Mouse (Mus musculus): ENCODE data around the gene Sbp. TPM values are rescaled to one million over a fixed set of nuclear protein-coding genes. Genes with fewer than 3 reads are reported as not detected.

The Sbp gene
- polyA plus RNA-seq, 1 experiment from 2014 or later: not detected

DNA sequence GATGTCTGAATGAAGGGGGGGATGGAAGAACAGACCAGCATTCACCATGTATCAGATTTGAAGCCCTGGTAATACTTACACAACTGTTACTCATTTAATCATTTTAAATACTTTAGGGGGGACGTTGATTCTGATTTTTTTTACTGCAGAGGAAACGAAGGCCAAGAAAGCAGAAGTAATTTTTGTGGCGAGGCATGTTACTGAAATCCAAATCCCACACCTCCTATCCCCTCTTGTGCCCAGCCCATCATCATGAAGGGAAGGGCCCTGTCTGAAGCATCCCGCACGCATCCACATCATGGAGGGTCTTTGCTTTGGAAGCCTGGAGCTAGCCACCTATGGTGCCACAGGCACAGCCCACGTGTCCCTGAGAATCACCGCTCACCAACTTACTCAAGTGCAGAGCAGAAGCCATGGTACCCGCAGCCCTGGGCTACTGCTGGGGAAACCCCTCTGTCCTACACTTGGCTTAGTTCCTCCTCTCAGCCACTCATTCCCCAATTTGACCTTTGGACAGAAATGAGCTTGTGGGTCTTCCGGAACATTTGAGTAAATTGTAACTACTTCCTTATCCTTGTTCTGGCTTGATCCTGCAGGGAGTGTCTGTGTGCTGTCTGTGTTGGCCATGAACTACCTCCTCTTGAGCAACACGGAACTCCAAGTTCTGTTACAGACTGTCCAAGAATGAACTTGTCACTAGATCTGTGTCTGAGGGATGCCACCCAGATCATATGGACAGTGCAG is 25.4 kb downstream of the Sbp start:
- Histone ChIP-seq H3K9me3 (no peaks in the 10 kb centered on the region), H3K9ac (replicated peaks) (no peak overlapping the region), H3K4me2 (replicated peaks) (no peak overlapping the region), H3K27me3 (no peaks in the 10 kb centered on the region), H3K36me3 (no peaks in the 10 kb centered on the region), H3K4me1 (no peaks in the 10 kb centered on the region), H3K4me3 (no peak overlapping the region), H3K27ac (replicated peaks) (no peak overlapping the region)
- ATAC-seq (replicated peaks): no peak
- WGBS: 89% methylated on average over 10 of the region's 10 CpGs

GRCm38 (mm10) chr17:23968780-23969179 is 27.3 kb downstream of the Sbp start:
- Histone ChIP-seq H3K4me3 (no peak overlapping the region), H3K4me1 (no peaks in the 10 kb centered on the region), H3K27me3 (no peaks in the 10 kb centered on the region), H3K9me3 (no peaks in the 10 kb centered on the region), H3K4me2 (replicated peaks) (no peak overlapping the region), H3K36me3 (no peaks in the 10 kb centered on the region), H3K9ac (replicated peaks) (no peak overlapping the region), H3K27ac (replicated peaks) (no peak overlapping the region)
- ATAC-seq (replicated peaks): no peak
- 46% methylated on average over 2 of the region's 2 CpGs for WGBS

GRCm38 (mm10) chr17:23969231-23969630 is 27.8 kb downstream of the Sbp start:
- no peak overlapping the region for H3K27ac ChIP-seq (replicated peaks)
- H3K4me2 ChIP-seq (replicated peaks): no peak overlapping the region
- WGBS: 0% methylated on average over 1 of the region's 1 CpGs
- no peaks in the 10 kb centered on the region for H3K36me3 ChIP-seq
- H3K4me1 ChIP-seq: no peaks in the 10 kb centered on the region
- H3K4me3 ChIP-seq: no peak overlapping the region
- ATAC-seq (replicated peaks): no peak
- H3K9me3 ChIP-seq: no peaks in the 10 kb centered on the region
- H3K9ac ChIP-seq (replicated peaks): no peak overlapping the region
- no peaks in the 10 kb centered on the region for H3K27me3 ChIP-seq

GRCm38 (mm10) chr17:23971315-23971714 is 29.8 kb downstream of the Sbp start:
- H3K27ac ChIP-seq (replicated peaks): no peak overlapping the region
- no peaks in the 10 kb centered on the region for H3K27me3 ChIP-seq
- no peaks in the 10 kb centered on the region for H3K36me3 ChIP-seq
- 84% methylated on average over 9 of the region's 9 CpGs for WGBS
- H3K4me3 ChIP-seq: no peak overlapping the region
- H3K9ac ChIP-seq (replicated peaks): no peak overlapping the region
- no peaks in the 10 kb centered on the region for H3K9me3 ChIP-seq
- no peak for ATAC-seq (replicated peaks)
- H3K4me2 ChIP-seq (replicated peaks): no peak overlapping the region
- H3K4me1 ChIP-seq: no peaks in the 10 kb centered on the region

GRCm38 (mm10) chr17:23976665-23977064 is 35.2 kb downstream of the Sbp start:
- Histone ChIP-seq H3K4me1 (no peaks in the 10 kb centered on the region), H3K27me3 (no peaks in the 10 kb centered on the region), H3K4me3 (no peak overlapping the region), H3K9me3 (no peaks in the 10 kb centered on the region), H3K36me3 (no peaks in the 10 kb centered on the region), H3K27ac (replicated peaks) (no peak overlapping the region), H3K4me2 (replicated peaks) (no peak overlapping the region), H3K9ac (replicated peaks) (no peak overlapping the region)
- no peak for ATAC-seq (replicated peaks)
- 79% methylated on average over 4 of the region's 4 CpGs for WGBS

- WGBS: 81% methylated on average over 3 of the region's 3 CpGs
- no peak for ATAC-seq (replicated peaks)
- no peak overlapping the region for H3K27ac ChIP-seq (replicated peaks)
Measured at GRCm38 (mm10) chr17:23979471-23979870, 38.0 kb downstream of the Sbp start.

DNA sequence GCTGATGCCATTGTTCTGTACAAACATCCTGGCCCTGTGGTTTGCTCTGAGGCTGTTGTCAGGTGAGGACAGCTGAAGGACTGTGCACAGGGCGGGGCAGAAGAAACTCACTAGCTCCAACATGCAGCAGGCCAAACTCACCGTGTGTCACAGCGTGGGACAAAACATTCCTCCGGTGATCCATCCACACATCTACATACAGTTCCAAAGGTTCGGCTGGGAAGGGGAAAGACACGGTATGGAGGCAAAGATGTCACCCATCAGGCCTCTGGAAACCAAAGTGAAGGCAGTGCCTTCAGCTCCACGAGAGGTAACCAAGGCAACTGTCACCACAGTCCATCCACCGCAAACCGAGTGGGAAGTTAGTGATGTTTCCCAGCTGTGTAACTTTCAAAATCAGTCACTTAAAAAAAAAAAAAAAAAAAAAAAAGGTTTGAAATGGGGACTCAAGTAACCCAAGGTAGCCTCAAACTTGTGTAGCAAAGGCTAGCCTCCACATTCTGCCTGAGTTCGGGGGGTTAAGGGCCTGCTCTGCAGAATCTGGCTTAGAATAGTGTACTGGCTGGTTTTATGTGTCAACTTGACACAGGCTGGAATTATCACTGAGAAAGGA is 38.9 kb downstream of the Sbp start, which contains the start of gene Prss30:
Gene Prss30 (minus strand): TSS at position 270 of the 613 bp plus-strand sequence.
- no peak within 1 kb of the TSS for H3K9ac ChIP-seq (replicated peaks)
- no peaks in the 10 kb centered on the region for H3K4me1 ChIP-seq
- WGBS: 84% methylated on average over 10 of the region's 10 CpGs
- H3K9me3 ChIP-seq: no peaks in the 10 kb centered on the region
- no peaks in the 10 kb centered on the region for H3K36me3 ChIP-seq
- H3K4me2 ChIP-seq (replicated peaks): no peak within 1 kb of the TSS
- ATAC-seq (replicated peaks): no peak
- no peaks in the 10 kb centered on the region for H3K27me3 ChIP-seq
- no peak within 1 kb of the TSS for H3K4me3 ChIP-seq
- no peak within 1 kb of the TSS for H3K27ac ChIP-seq (replicated peaks)

More at GRCm38 (mm10) chr17:23979471-23979870, 38.0 kb downstream of the Sbp start:
- Histone ChIP-seq H3K4me3 (no peak overlapping the region), H3K27me3 (no peaks in the 10 kb centered on the region), H3K9ac (replicated peaks) (no peak overlapping the region), H3K9me3 (no peaks in the 10 kb centered on the region), H3K36me3 (no peaks in the 10 kb centered on the region), H3K4me2 (replicated peaks) (no peak overlapping the region), H3K4me1 (no peaks in the 10 kb centered on the region)

DNA sequence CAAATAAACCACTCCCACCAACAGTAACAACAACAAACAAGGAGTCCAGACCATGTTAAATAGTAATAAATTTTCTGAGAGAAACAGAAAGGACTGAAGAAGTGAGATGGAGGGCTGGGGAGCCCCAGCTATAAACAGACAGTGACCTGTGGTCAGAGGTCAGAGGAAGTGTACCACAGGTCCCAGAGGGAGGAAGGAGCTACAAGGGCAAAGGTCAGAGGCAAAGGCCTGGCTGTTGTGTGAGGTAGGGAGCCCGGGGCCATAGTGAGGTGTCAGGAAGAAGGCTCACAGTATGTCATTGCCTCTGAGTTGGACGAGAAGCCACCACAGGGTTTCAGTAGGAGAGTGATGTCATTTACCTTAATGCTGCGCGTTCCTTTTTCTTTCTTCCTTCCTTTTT is 41.4 kb downstream of the Sbp start:
- 68% methylated on average over 4 of the region's 4 CpGs for WGBS
- no peaks in the 10 kb centered on the region for H3K27me3 ChIP-seq
- ATAC-seq (replicated peaks): no peak

DNA sequence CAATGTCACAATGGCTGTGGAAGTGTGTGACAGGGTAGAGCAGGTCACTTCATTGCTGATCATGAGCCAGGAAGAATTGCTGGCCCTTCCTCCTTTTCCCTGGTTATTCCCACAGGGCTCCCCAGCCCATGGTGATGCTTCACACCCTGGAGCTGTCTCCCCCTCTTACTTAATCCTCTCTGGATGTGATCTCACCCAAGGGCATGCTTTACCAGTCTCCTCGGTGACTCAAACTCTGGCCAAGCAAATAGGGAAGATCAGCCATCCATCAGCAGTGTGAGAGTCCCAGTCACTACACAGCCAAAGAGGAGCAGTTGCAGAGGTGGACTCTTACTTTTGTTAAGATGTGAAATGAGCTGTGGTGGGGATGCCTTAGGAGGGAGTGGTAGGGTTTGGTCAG is 43.5 kb downstream of the Sbp start:
- H3K4me2 ChIP-seq (replicated peaks): no peak overlapping the region
- no peak overlapping the region for H3K27ac ChIP-seq (replicated peaks)
- H3K27me3 ChIP-seq: no peaks in the 10 kb centered on the region
- ATAC-seq (replicated peaks): no peak
- H3K36me3 ChIP-seq: no peaks in the 10 kb centered on the region
- H3K9me3 ChIP-seq: no peaks in the 10 kb centered on the region
- H3K4me3 ChIP-seq: no peak overlapping the region
- H3K4me1 ChIP-seq: no peaks in the 10 kb centered on the region
- WGBS: 92% methylated on average over 1 of the region's 1 CpGs
- no peak overlapping the region for H3K9ac ChIP-seq (replicated peaks)

More for the DNA sequence above, 41.4 kb downstream of the Sbp start:
- Histone ChIP-seq H3K9me3 (no peaks in the 10 kb centered on the region), H3K36me3 (no peaks in the 10 kb centered on the region), H3K4me2 (replicated peaks) (no peak overlapping the region), H3K27ac (replicated peaks) (no peak overlapping the region), H3K4me1 (no peaks in the 10 kb centered on the region), H3K4me3 (no peak overlapping the region), H3K9ac (replicated peaks) (no peak overlapping the region)

DNA sequence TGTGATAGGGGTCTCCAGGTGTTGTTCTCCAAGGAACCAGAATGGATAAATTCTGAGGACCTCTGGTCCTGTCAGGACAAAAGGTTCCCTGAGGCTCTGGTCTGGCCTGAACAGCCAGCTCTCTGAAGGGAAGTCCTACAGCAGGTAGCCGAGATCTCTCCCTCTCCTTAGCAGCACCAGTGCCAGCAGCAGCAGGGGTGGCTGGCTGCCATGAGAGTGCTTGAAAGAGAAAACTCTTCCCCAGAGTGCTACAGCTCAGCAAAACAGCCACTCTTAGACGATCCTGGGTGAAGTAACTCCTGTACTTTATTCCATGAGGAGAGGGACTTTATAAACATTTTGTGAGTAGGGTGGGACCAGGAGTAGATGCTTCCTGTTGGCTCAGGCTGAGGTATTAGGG is 48.3 kb downstream of the Sbp start:
- Histone ChIP-seq H3K36me3 (no peaks in the 10 kb centered on the region), H3K27me3 (no peaks in the 10 kb centered on the region), H3K27ac (replicated peaks) (no peak overlapping the region), H3K4me1 (peaks cover 9% of the 10 kb centered on the region; the same call in 1 of the 2 replicates), H3K4me2 (replicated peaks) (no peak overlapping the region), H3K9me3 (no peaks in the 10 kb centered on the region), H3K9ac (replicated peaks) (no peak overlapping the region), H3K4me3 (no peak overlapping the region)
- WGBS: 44% methylated on average over 2 of the region's 2 CpGs
- ATAC-seq (replicated peaks): no peak

DNA sequence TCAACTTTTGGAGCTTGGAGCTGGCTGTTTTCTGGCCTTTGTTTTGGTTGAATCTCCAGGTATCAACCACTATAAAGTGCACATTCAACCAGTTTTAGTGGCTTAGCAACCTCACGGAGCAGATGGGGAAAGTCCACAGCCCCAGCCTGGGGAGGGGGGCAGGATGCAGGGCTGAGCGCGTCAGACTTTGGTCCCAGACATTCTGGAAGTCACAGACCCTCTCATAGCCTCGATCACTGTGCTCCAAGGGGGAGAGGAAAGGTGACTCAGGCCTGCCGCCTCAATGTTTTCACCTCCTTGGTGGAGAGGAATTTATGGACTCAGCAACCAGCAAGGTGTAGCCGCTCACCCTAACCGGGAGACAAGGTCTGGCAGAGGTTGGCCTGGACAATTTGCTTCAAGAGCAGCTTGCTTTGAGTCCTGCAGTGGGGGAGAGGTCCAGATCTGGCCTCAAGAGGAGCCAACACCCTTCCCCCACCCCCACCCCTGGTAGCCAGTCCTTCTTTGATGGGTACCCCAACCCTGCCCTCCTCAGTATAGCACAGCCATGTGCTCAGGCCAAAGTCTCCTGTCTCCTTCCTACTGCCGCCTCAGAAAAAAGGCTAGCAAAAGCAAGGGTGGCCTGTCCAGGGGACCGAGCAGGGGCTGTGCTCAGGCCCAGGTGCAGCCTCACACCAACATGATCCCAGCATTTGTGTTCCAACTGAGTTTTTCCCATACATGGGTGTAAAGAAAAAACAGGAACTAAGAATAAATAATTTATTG is 51.5 kb downstream of the Sbp start:
- Histone ChIP-seq H3K9ac (replicated peaks) (peak overlapping the region; percentile 23; the same call in 1 of the 2 replicates), H3K9me3 (no peaks in the 10 kb centered on the region), H3K4me1 (peaks cover 9% of the 10 kb centered on the region; the same call in 1 of the 2 replicates), H3K27me3 (no peaks in the 10 kb centered on the region), H3K4me3 (peak overlapping the region; percentile 35), H3K4me2 (replicated peaks) (peak overlapping the region; percentile 55), H3K27ac (replicated peaks) (no peak overlapping the region), H3K36me3 (no peaks in the 10 kb centered on the region)
- 67% methylated on average over 9 of the region's 9 CpGs for WGBS
- ATAC-seq (replicated peaks): peak; percentile 73
